9 mouse cellular contexts compared by ENCODE assay signal in the genomic region with DNA sequence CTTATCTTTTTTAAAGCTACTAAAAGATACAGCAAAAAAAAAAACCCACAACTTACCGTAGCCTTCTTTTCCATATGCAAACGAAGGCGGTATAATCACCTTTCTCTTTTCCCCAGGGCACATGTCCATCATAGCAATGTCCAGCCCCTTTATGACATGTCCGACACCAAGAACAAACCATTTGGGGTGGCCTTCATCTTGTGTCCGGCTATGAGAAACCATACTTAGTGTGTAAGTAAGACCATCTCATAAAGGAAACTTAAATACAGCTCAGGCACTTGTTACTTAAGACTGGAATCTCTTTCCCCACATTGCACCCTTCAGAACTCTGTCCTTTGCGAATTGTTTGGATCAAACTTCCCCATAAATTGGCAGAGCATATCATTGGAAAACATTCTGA. TPM values are rescaled to one million over a fixed set of nuclear protein-coding genes. Genes with fewer than 3 reads are reported as not detected.
DNase-seq lines count a peak whose midpoint lies in the region; ATAC-seq lines count a peak whose summit lies in the region.
"Had no signal": no experiment of that assay in that cellular context is flagged by ENCODE, and none has a peak within 500 bp of the region (broad histone marks: within the 10 kb centered on the region; RNA-seq: fewer than 3 reads in every experiment).

No protein-coding gene starts in this region.

- no peak for ATAC-seq in lung, embryonic 15.5 days (ENCODE audit: borderline replicate concordance, extremely low read depth, low FRiP score, low TSS enrichment)
- no peak for ATAC-seq in forebrain, embryonic 11.5 days (replicated peaks; ENCODE audit: low FRiP score)
- no peak for ATAC-seq in limb, embryonic 12.5 days (ENCODE audit: insufficient number of reproducible peaks, insufficient read depth, low FRiP score, low TSS enrichment, low read depth)
- ATAC-seq in neural tube, embryonic 15.5 days (ENCODE audit: low FRiP score), result no peak

- no peaks in the 10 kb centered on the region for H3K9me3 ChIP-seq in lung, embryonic 15.5 days
- H3K9me3 ChIP-seq in forebrain, embryonic 11.5 days (ENCODE audit: control insufficient read depth, low read length), result no peaks in the 10 kb centered on the region
- no peaks in the 10 kb centered on the region for H3K9me3 ChIP-seq in limb, embryonic 12.5 days
- H3K9me3 ChIP-seq in neural tube, embryonic 15.5 days (replicated peaks), result no peaks in the 10 kb centered on the region

- H3K4me1 ChIP-seq in lung, embryonic 15.5 days, result peaks cover 30% of the 10 kb centered on the region
- H3K4me1 ChIP-seq in forebrain, embryonic 11.5 days (replicated peaks; ENCODE audit: control insufficient read depth, insufficient read depth, low read length), result peaks cover 8% of the 10 kb centered on the region; the same call in 1 of the 2 replicates
- peaks cover 16% of the 10 kb centered on the region for H3K4me1 ChIP-seq in limb, embryonic 12.5 days (replicated peaks)
- peaks cover 34% of the 10 kb centered on the region for H3K4me1 ChIP-seq in neural tube, embryonic 15.5 days

- 71% methylated on average over 6 of the region's 6 CpGs for WGBS in lung, embryonic 15.5 days
- WGBS in forebrain, embryonic 11.5 days, result 93% methylated on average over 6 of the region's 6 CpGs
- 88% methylated on average over 6 of the region's 6 CpGs for WGBS in limb, embryonic 12.5 days
- 85% methylated on average over 6 of the region's 6 CpGs for WGBS in neural tube, embryonic 15.5 days

- H3K27me3 ChIP-seq in lung, embryonic 15.5 days, result no peaks in the 10 kb centered on the region
- no peaks in the 10 kb centered on the region for H3K27me3 ChIP-seq in forebrain, embryonic 11.5 days (ENCODE audit: control insufficient read depth, insufficient read depth, low read length)
- no peaks in the 10 kb centered on the region for H3K27me3 ChIP-seq in limb, embryonic 12.5 days
- no peaks in the 10 kb centered on the region for H3K27me3 ChIP-seq in neural tube, embryonic 15.5 days (replicated peaks)

- H3K36me3 ChIP-seq in lung, embryonic 15.5 days, result no peaks in the 10 kb centered on the region
- H3K36me3 ChIP-seq in forebrain, embryonic 11.5 days (ENCODE audit: control insufficient read depth, insufficient read depth, low read length), result no peaks in the 10 kb centered on the region
- peaks cover 16% of the 10 kb centered on the region for H3K36me3 ChIP-seq in limb, embryonic 12.5 days
- H3K36me3 ChIP-seq in neural tube, embryonic 15.5 days, result 0 out of 2 replicates have a peak, but pooled peaks cover 2% of the 10 kb centered on the region

- DNase-seq in lung, postnatal 25 days (ENCODE audit: low spot score), result no peak
- DNase-seq in forebrain, embryonic 11.5 days (ENCODE audit: low spot score), result no peak
- DNase-seq in retina, embryonic 14.5 days (ENCODE audit: low spot score), result no peak
- no peak for DNase-seq in right cerebral cortex, postnatal 14 days
- DNase-seq in cerebellum, adult 9-11 months, result no peak
- DNase-seq: left cerebral cortex, postnatal 4 days had no signal

- H3K27ac ChIP-seq in lung, embryonic 15.5 days, result peak overlapping the region; percentile 83; the same call in 1 of the 2 replicates
- H3K27ac ChIP-seq in forebrain, embryonic 11.5 days (ENCODE audit: low read depth, low read length), result no peak overlapping the region
- H3K27ac ChIP-seq in limb, embryonic 12.5 days, result no peak overlapping the region
- no peak overlapping the region for H3K27ac ChIP-seq in neural tube, embryonic 15.5 days (replicated peaks)

- H3K9ac ChIP-seq in lung, embryonic 15.5 days, result peak overlapping the region; percentile 58
- no peak overlapping the region for H3K9ac ChIP-seq in forebrain, embryonic 11.5 days (ENCODE audit: low read length)
- peak overlapping the region; percentile 58; the same call in 1 of the 2 replicates for H3K9ac ChIP-seq in limb, embryonic 12.5 days (replicated peaks)
- H3K9ac ChIP-seq in neural tube, embryonic 15.5 days (replicated peaks), result no peak overlapping the region

- peak overlapping the region; percentile 56 for H3K4me2 ChIP-seq in lung, embryonic 15.5 days
- peak overlapping the region; percentile 65; the same call in 1 of the 2 replicates for H3K4me2 ChIP-seq in forebrain, embryonic 11.5 days (ENCODE audit: low read depth, low read length, severe bottlenecking)
- H3K4me2 ChIP-seq in limb, embryonic 12.5 days, result peak overlapping the region; percentile 64
- H3K4me2 ChIP-seq in neural tube, embryonic 15.5 days, result peak overlapping the region; percentile 59

- peak overlapping the region; percentile 55 for H3K4me3 ChIP-seq in lung, embryonic 15.5 days
- no peak overlapping the region for H3K4me3 ChIP-seq in forebrain, embryonic 11.5 days (ENCODE audit: low read depth, low read length)
- peak overlapping the region; percentile 45 for H3K4me3 ChIP-seq in limb, embryonic 12.5 days (replicated peaks)
- peak overlapping the region; percentile 43 for H3K4me3 ChIP-seq in neural tube, embryonic 15.5 days (replicated peaks)

RNA-seq across cellular contexts. Expression of gene Fkbp7, which starts 1.3 kb away (rescaled TPM):
- polyA plus RNA-seq in lung, embryonic 15.5 days (2015; fragmentation: Nextera tagmentation; extraction: Ambion mirVana), result 70.3 and 73.3 TPM in 2 replicates
- 13.2 and 14.3 TPM in 2 replicates for polyA plus RNA-seq in forebrain, embryonic 11.5 days (2014; fragmentation: Nextera tagmentation; extraction: Ambion mirVana)
- polyA plus RNA-seq in limb, embryonic 12.5 days (2016; fragmentation: Nextera tagmentation; extraction: Ambion mirVana), result 59.5 and 66.4 TPM in 2 replicates
- polyA plus RNA-seq in neural tube, embryonic 15.5 days (2015; fragmentation: Nextera tagmentation; extraction: Ambion mirVana), result 20.8 and 24.1 TPM in 2 replicates

RNA-seq across cellular contexts. Expression of gene Plekha3, which starts 3.4 kb away (rescaled TPM):
- polyA plus RNA-seq in lung, embryonic 15.5 days (2015; fragmentation: Nextera tagmentation; extraction: Ambion mirVana), result 12.4 and 13.4 TPM in 2 replicates
- polyA plus RNA-seq in forebrain, embryonic 11.5 days (2014; fragmentation: Nextera tagmentation; extraction: Ambion mirVana), result 14.5 and 15.3 TPM in 2 replicates
- polyA plus RNA-seq in limb, embryonic 12.5 days (2016; fragmentation: Nextera tagmentation; extraction: Ambion mirVana), result 14.3 and 14.7 TPM in 2 replicates
- 11.0 and 12.5 TPM in 2 replicates for polyA plus RNA-seq in neural tube, embryonic 15.5 days (2015; fragmentation: Nextera tagmentation; extraction: Ambion mirVana)

RNA-seq across cellular contexts. Expression of gene Pjvk, which starts 23.4 kb away (rescaled TPM):
- polyA plus RNA-seq in lung, embryonic 15.5 days (2015; fragmentation: Nextera tagmentation; extraction: Ambion mirVana), result 0.20 and 0.21 TPM in 2 replicates
- polyA plus RNA-seq in forebrain, embryonic 11.5 days (2014; fragmentation: Nextera tagmentation; extraction: Ambion mirVana), result 1.0 and 1.1 TPM in 2 replicates
- polyA plus RNA-seq in limb, embryonic 12.5 days (2016; fragmentation: Nextera tagmentation; extraction: Ambion mirVana), result 0.61 and 0.90 TPM in 2 replicates
- polyA plus RNA-seq in neural tube, embryonic 15.5 days (2015; fragmentation: Nextera tagmentation; extraction: Ambion mirVana), result 0.45 and 0.65 TPM in 2 replicates

RNA-seq across cellular contexts. Expression of gene Prkra, which starts 23.8 kb away (rescaled TPM):
- polyA plus RNA-seq in lung, embryonic 15.5 days (2015; fragmentation: Nextera tagmentation; extraction: Ambion mirVana), result 68.2 and 73.7 TPM in 2 replicates
- polyA plus RNA-seq in forebrain, embryonic 11.5 days (2014; fragmentation: Nextera tagmentation; extraction: Ambion mirVana), result 91.9 and 98.3 TPM in 2 replicates
- polyA plus RNA-seq in limb, embryonic 12.5 days (2016; fragmentation: Nextera tagmentation; extraction: Ambion mirVana), result 82.8 and 86.5 TPM in 2 replicates
- polyA plus RNA-seq in neural tube, embryonic 15.5 days (2015; fragmentation: Nextera tagmentation; extraction: Ambion mirVana), result 87.7 and 98.9 TPM in 2 replicates

Comparison
In these comparisons a context has a peak if more than half of its experiments do, and no peak if none do; other contexts are left out.
1. H3K9ac ChIP-seq: peak in lung, embryonic 15.5 days (single experiment) and limb, embryonic 12.5 days (single experiment); none in forebrain, embryonic 11.5 days (single experiment) and neural tube, embryonic 15.5 days (single experiment).
2. Peak in every context shown above with its lines, with median percentiles within 50 percentile points of each other: H3K4me2 ChIP-seq.